Mouse (Mus musculus) heart, adult 2 months (tissue): ENCODE data around the gene Mrpl22.
"Not testable (repeated sequence)": the region's sequence is repeated elsewhere in the genome, so short reads cannot be mapped to it uniquely, and the experiment has no call there.

Experiments used
- CTCF ChIP-seq: fragments of 200-600 bp; IDR thresholded peaks from 2 replicates; pipeline ENCODE4 v1.8.1; 2022; ENCODE audit warnings: antibody characterized with exemption, mild to moderate bottlenecking, moderate library complexity
- POLR2A ChIP-seq: fragments of 200-500 bp; IDR thresholded peaks from 2 replicates; pipeline ENCODE4 v1.6.1; 2011; ENCODE audit warnings: mild to moderate bottlenecking, low read depth, low read length, control low read depth; ENCODE audit not compliant: insufficient read depth

GRCm38 (mm10) chr11:58228021-58228420 lies 56.6 kb downstream of the Mrpl22 start:
- not testable (repeated sequence) for TF ChIP-seq CTCF, POLR2A
